Mouse (Mus musculus) spleen, adult 12 weeks (tissue): Measurements from ENCODE around the gene Gm21887.
A peak's percentile ranks its signal among the peaks of the same experiment; 100 is the strongest.
"Not testable (repeated sequence)": the region's sequence is repeated elsewhere in the genome, so short reads cannot be mapped to it uniquely, and the experiment has no call there.

Source experiments
- DNase-seq: peaks from one replicate; pipeline ENCODE4 v3.0.0; 2022; ENCODE audit warnings: low spot score

Gene Gm21887

GRCm38 (mm10) chrX:170013421-170013820 is 4.0 kb downstream of the Gm21887 start:
- DNase-seq = not testable (repeated sequence)

GRCm38 (mm10) chrX:170014038-170014437 is 4.6 kb downstream of the Gm21887 start:
- DNase-seq = not testable (repeated sequence)

GRCm38 (mm10) chrX:170015883-170016282 is 6.4 kb downstream of the Gm21887 start:
- DNase-seq = not testable (repeated sequence)

GRCm38 (mm10) chrX:170017333-170018245 is 8.1 kb downstream of the Gm21887 start:
- DNase-seq = not testable (repeated sequence)

GRCm38 (mm10) chrX:170018571-170019218 is 9.2 kb downstream of the Gm21887 start:
- DNase-seq = not testable (repeated sequence)

GRCm38 (mm10) chrX:170019219-170019953 is 9.9 kb downstream of the Gm21887 start:
- not testable (repeated sequence) for DNase-seq

- peak; percentile 80 for DNase-seq
Observed at GRCm38 (mm10) chrX:170019954-170020689, 10.7 kb downstream of the Gm21887 start.

- peak; percentile 73 for DNase-seq
Observed at GRCm38 (mm10) chrX:170020690-170021050, 11.2 kb downstream of the Gm21887 start.

GRCm38 (mm10) chrX:170021205-170021604 is 11.7 kb downstream of the Gm21887 start:
- not testable (repeated sequence) for DNase-seq

GRCm38 (mm10) chrX:170021750-170022461 is 12.4 kb downstream of the Gm21887 start:
- not testable (repeated sequence) for DNase-seq
